Mouse (Mus musculus) forebrain, embryonic 15.5 days (tissue): ENCODE data around the gene Cnot3. TPM values are rescaled to one million over a fixed set of nuclear protein-coding genes. Genes with fewer than 3 reads are reported as not detected.
"Not testable (repeated sequence)": the region's sequence is repeated elsewhere in the genome, so short reads cannot be mapped to it uniquely, and the experiment has no call there.

ENCODE experiments used
- ATAC-seq: fragments of 200-750 bp; cut with Nextera tagmentation; replicated peaks from 2 replicates; pipeline ENCODE4 v1.8.0; 2017; ENCODE audit warnings: mild to moderate bottlenecking, moderate TSS enrichment, moderate library complexity
- H3K27ac ChIP-seq: fragments of 300-500 bp; sonication (generic); replicated peaks from 2 replicates; pipeline ENCODE4 v1.5.1; 2015; ENCODE audit warnings: mild to moderate bottlenecking, inconsistent platforms
- H3K27me3 ChIP-seq: fragments of 300-500 bp; sonication (generic); 2 replicates; pipeline ENCODE4 v1.6.1; 2015; ENCODE audit warnings: inconsistent platforms
- H3K36me3 ChIP-seq: fragments of 300-500 bp; sonication (generic); 2 replicates; pipeline ENCODE4 v1.6.1; 2015; ENCODE audit warnings: mild to moderate bottlenecking, inconsistent platforms
- H3K4me1 ChIP-seq: fragments of 300-500 bp; sonication (generic); 2 replicates; pipeline ENCODE4 v1.6.1; 2015; ENCODE audit warnings: inconsistent platforms
- H3K4me2 ChIP-seq: fragments of 300-500 bp; sonication (generic); replicated peaks from 2 replicates; pipeline ENCODE4 v1.6.1; 2015; ENCODE audit warnings: mild to moderate bottlenecking, inconsistent platforms
- H3K4me3 ChIP-seq: fragments of 300-500 bp; sonication (generic); 2 replicates; pipeline ENCODE4 v1.5.1; 2015; ENCODE audit warnings: mild to moderate bottlenecking, inconsistent platforms
- H3K9ac ChIP-seq: fragments of 300-500 bp; sonication (generic); replicated peaks from 2 replicates; pipeline ENCODE4 v1.6.1; 2015; ENCODE audit warnings: mild to moderate bottlenecking, inconsistent platforms
- H3K9me3 ChIP-seq: fragments of 300-500 bp; sonication (generic); 2 replicates; pipeline ENCODE4 v1.6.1; 2016; ENCODE audit warnings: inconsistent platforms
- WGBS: fragments of 180-500 bp; shearing (Covaris S2); methylation state at CpG from one replicate; pipeline ENCODE4 v1.1.7; 2015; ENCODE audit warnings: mixed read lengths; 5-methylcytosine and 5-hydroxymethylcytosine counted together
- polyA plus RNA-seq: library from polyadenylated mRNA; unstranded; fragments of >200 nt; fragmentation: Nextera tagmentation; extraction: Ambion mirVana; gene quantifications from 2 replicates; pipeline ENCODE4 v1.2.1, GENCODE M21; 2015

Gene Cnot3
- 49.5 and 51.7 TPM in 2 replicates for polyA plus RNA-seq

DNA sequence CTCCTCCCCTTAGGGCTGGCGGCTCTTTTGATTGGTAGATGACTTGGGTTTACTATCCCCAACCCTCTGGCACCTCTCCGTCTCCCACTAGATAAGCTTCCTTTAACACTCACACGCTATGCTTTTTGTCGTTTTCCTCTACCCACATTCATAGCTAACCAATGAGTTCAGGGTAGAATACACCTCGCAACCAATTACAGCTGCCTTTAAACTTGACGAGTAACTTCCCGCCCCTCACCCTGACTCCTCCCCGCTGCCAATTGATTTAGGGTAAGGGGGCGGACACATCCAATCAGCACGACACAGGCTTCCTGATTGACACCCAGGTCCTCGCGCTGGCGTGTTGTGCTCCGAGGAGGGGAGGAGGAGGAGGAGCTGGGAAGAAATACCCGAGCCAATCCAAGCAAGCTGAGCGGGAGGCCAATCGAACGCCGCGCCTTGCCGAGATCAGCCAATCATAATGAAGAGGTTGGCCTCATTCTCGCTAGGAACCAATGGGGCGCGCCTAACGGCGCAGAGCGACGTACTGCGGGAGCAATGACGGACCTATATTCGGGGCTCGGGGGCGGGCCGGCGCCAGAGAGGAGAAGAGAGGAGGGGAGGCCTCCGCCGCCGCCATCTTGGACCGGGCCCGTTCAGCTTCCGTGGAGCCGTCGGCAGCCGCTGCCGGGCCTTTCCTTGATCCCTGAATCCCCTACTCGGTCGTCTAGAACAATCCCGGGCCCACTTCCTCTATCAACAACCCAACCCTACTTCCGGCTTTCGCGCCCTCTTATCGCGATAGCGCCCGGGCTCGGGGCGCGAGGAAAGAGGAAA, at the start of gene Cnot3:
TSS of gene Cnot3 (plus strand) at position 597 of the 816 bp plus-strand sequence.
- H3K4me1 ChIP-seq = peaks cover 40% of the 10 kb centered on the region
- peak within 1 kb of the TSS; percentile 74 for H3K4me3 ChIP-seq
- H3K9ac ChIP-seq = peak within 1 kb of the TSS; percentile 93
- H3K27me3 ChIP-seq = no peaks in the 10 kb centered on the region
- peak within 1 kb of the TSS; percentile 98 for H3K27ac ChIP-seq
- peak within 1 kb of the TSS; percentile 76 for H3K4me2 ChIP-seq
- H3K9me3 ChIP-seq = no peaks in the 10 kb centered on the region
- H3K36me3 ChIP-seq = peaks cover 18% of the 10 kb centered on the region
- WGBS = under 1% methylated on average over 58 of the region's 58 CpGs
- peak; percentile 98 for ATAC-seq

GRCm38 (mm10) chr7:3597755-3598154, 47.3 kb upstream of the Cnot3 start:
- H3K9me3 ChIP-seq, H3K9ac ChIP-seq, H3K4me2 ChIP-seq, H3K27ac ChIP-seq, H3K36me3 ChIP-seq, H3K4me1 ChIP-seq, H3K4me3 ChIP-seq, ATAC-seq, H3K27me3 ChIP-seq: not testable (repeated sequence)
- WGBS = 63% methylated on average over 1 of the region's 1 CpGs

DNA sequence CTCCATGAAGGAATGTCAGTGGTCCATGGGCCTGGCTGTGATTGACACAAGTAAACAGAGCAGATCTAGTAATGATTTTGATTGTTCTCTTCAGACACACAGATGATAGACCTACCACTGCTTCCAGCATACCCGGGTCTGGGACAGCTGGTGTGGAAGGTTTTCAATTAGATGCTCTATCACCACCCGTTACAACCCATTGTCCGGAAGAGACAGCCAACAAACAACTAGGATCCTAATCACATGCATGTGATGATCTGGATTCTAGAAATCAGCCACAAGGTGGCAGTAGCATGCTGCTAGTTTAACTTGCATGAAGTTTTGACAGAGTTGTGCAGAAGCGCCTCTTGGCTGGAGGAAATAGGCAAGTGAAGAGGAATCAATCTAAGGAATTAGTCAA, 43.9 kb upstream of the Cnot3 start:
- 9% methylated on average over 4 of the region's 4 CpGs for WGBS
- Histone ChIP-seq H3K4me2 (no peak overlapping the region), H3K9ac (0 out of 2 replicates have a peak overlapping the region, but pooled peaks have one; percentile 8), H3K36me3 (no peaks in the 10 kb centered on the region), H3K27ac (no peak overlapping the region), H3K9me3 (no peaks in the 10 kb centered on the region), H3K27me3 (no peaks in the 10 kb centered on the region), H3K4me3 (no peak overlapping the region), H3K4me1 (peaks cover 2% of the 10 kb centered on the region; the same call in 1 of the 2 replicates)
- ATAC-seq = peak; percentile 43

DNA sequence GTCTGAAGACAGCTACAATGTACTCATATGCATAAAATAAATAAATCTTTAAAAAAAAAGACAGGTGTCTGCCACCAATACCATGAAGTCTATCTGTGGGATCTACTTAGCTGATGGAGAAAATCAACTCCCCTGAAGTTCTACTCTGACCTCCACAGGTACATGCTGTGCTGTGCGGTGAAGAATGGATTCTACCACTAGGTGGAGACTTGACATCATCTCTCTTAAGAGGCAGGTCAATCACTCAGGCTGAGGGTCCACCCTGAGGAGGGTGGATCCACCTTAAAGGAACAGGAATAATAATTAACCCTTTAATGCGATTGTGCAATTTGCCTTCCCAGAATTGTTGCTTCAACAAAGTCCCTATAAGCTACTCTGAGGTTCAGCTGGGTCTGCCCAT, 38.3 kb upstream of the Cnot3 start:
- Histone ChIP-seq H3K9ac (no peak overlapping the region), H3K36me3 (no peaks in the 10 kb centered on the region), H3K4me2 (no peak overlapping the region), H3K27me3 (no peaks in the 10 kb centered on the region), H3K4me1 (no peaks in the 10 kb centered on the region), H3K9me3 (no peaks in the 10 kb centered on the region), H3K27ac (no peak overlapping the region), H3K4me3 (no peak overlapping the region)
- ATAC-seq = 0 out of 2 replicates have a peak, but pooled peaks have one; percentile 43
- WGBS = 31% methylated on average over 2 of the region's 2 CpGs

DNA sequence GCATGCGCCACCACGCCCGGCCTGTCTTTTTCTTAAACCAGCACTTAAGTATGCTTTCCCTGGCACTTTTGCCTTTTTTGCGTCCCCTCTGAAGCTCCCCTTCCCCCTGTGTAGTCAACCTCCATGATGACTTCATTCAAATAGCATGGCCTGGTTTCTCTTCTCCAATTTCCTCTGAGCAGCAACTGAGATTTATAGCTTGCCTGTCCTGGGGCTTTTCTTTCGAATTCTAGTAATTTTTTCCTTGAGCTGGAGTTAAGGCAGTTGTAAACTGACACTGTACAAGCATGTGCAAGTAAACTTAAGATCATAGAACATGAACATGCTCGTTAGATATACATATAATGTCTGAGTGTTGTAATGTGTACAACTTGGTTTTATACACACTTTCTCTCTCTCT, 37.7 kb upstream of the Cnot3 start:
- no peak overlapping the region for H3K9ac ChIP-seq
- no peaks in the 10 kb centered on the region for H3K4me1 ChIP-seq
- ATAC-seq = no peak
- H3K27ac ChIP-seq = no peak overlapping the region
- no peak overlapping the region for H3K4me3 ChIP-seq
- H3K9me3 ChIP-seq = no peaks in the 10 kb centered on the region
- WGBS = 89% methylated on average over 6 of the region's 6 CpGs
- H3K27me3 ChIP-seq = no peaks in the 10 kb centered on the region
- H3K4me2 ChIP-seq = no peak overlapping the region
- no peaks in the 10 kb centered on the region for H3K36me3 ChIP-seq

DNA sequence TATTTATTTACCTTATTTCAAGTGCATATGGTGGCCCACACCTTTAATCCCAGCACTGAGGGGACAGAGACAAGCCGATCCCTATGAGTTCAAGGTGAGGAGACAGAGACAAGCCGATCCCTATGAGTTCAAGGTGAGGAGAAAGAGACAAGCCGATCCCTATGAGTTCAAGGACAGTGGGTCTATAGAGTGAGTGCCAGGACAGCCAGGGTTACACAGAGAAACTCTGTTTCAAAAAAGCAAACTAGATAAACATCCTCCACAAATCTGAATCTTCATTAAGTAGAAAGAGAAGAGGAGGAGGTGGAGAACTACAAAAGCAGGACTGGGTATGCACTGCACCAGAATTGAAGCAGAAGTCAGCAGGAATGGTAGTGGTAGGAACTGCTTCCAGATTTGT, 36.4 kb upstream of the Cnot3 start:
- Histone ChIP-seq H3K9me3 (no peaks in the 10 kb centered on the region), H3K27ac (no peak overlapping the region), H3K27me3 (no peaks in the 10 kb centered on the region), H3K36me3 (no peaks in the 10 kb centered on the region), H3K4me3 (no peak overlapping the region), H3K4me2 (no peak overlapping the region), H3K4me1 (no peaks in the 10 kb centered on the region), H3K9ac (no peak overlapping the region)
- ATAC-seq = no peak
- 98% methylated on average over 3 of the region's 3 CpGs for WGBS

- H3K36me3 ChIP-seq = no peaks in the 10 kb centered on the region
- H3K4me3 ChIP-seq = no peak overlapping the region
- H3K9me3 ChIP-seq = no peaks in the 10 kb centered on the region
- WGBS = 66% methylated on average over 3 of the region's 3 CpGs
- H3K27ac ChIP-seq = no peak overlapping the region
- no peaks in the 10 kb centered on the region for H3K4me1 ChIP-seq
- H3K9ac ChIP-seq = no peak overlapping the region
- no peak overlapping the region for H3K4me2 ChIP-seq
- H3K27me3 ChIP-seq = no peaks in the 10 kb centered on the region
- no peak for ATAC-seq
Measured at GRCm38 (mm10) chr7:3609082-3609481, 36.0 kb upstream of the Cnot3 start.

GRCm38 (mm10) chr7:3610437-3610836, 34.6 kb upstream of the Cnot3 start:
- no peak overlapping the region for H3K4me3 ChIP-seq
- no peaks in the 10 kb centered on the region for H3K27me3 ChIP-seq
- no peaks in the 10 kb centered on the region for H3K4me1 ChIP-seq
- H3K4me2 ChIP-seq = no peak overlapping the region
- no peak overlapping the region for H3K27ac ChIP-seq
- no peaks in the 10 kb centered on the region for H3K9me3 ChIP-seq
- H3K9ac ChIP-seq = no peak overlapping the region
- no peak for ATAC-seq
- 87% methylated on average over 3 of the region's 3 CpGs for WGBS
- no peaks in the 10 kb centered on the region for H3K36me3 ChIP-seq

GRCm38 (mm10) chr7:3611006-3611405, 34.1 kb upstream of the Cnot3 start:
- Histone ChIP-seq H3K9ac (no peak overlapping the region), H3K4me2 (no peak overlapping the region), H3K9me3 (no peaks in the 10 kb centered on the region), H3K36me3 (no peaks in the 10 kb centered on the region), H3K27ac (no peak overlapping the region), H3K27me3 (no peaks in the 10 kb centered on the region), H3K4me3 (no peak overlapping the region), H3K4me1 (no peaks in the 10 kb centered on the region)
- 92% methylated on average over 13 of the region's 13 CpGs for WGBS
- no peak for ATAC-seq

GRCm38 (mm10) chr7:3614021-3614420, 31.0 kb upstream of the Cnot3 start:
- Histone ChIP-seq H3K4me2 (no peak overlapping the region), H3K36me3 (no peaks in the 10 kb centered on the region), H3K4me3 (no peak overlapping the region), H3K9ac (no peak overlapping the region), H3K9me3 (no peaks in the 10 kb centered on the region), H3K27me3 (no peaks in the 10 kb centered on the region), H3K27ac (no peak overlapping the region), H3K4me1 (peaks cover 14% of the 10 kb centered on the region)
- no peak for ATAC-seq
- WGBS = 80% methylated on average over 3 of the region's 3 CpGs

DNA sequence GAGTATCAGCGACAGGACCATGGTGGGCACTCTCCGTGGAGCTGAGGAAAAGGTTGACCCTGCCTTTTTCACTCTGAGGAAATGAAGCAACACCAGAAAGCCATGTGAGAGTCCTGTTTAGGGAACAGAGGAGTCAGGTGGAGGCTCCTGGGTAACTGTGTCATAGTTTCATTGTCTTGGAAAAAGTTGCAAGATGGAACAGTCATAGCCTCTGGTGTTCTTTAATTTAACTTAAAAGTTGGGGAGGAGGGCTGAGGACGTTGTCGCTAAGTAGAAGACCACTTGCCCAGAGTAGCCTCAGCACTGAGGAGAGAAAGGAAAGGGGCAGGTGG, 29.0 kb upstream of the Cnot3 start, which contains the start of gene Oscar:
TSS of gene Oscar (minus strand) at position 101 of the 332 bp plus-strand sequence.
- WGBS = 74% methylated on average over 4 of the region's 4 CpGs
- H3K9ac ChIP-seq = no peak within 1 kb of the TSS
- peak within 1 kb of the TSS; percentile 50 for H3K27ac ChIP-seq
- H3K4me1 ChIP-seq = peaks cover 14% of the 10 kb centered on the region
- H3K27me3 ChIP-seq = no peaks in the 10 kb centered on the region
- no peaks in the 10 kb centered on the region for H3K9me3 ChIP-seq
- H3K4me2 ChIP-seq = peak within 1 kb of the TSS; percentile 73
- H3K4me3 ChIP-seq = peak within 1 kb of the TSS; percentile 62
- H3K36me3 ChIP-seq = peaks cover 13% of the 10 kb centered on the region
- ATAC-seq = no peak

DNA sequence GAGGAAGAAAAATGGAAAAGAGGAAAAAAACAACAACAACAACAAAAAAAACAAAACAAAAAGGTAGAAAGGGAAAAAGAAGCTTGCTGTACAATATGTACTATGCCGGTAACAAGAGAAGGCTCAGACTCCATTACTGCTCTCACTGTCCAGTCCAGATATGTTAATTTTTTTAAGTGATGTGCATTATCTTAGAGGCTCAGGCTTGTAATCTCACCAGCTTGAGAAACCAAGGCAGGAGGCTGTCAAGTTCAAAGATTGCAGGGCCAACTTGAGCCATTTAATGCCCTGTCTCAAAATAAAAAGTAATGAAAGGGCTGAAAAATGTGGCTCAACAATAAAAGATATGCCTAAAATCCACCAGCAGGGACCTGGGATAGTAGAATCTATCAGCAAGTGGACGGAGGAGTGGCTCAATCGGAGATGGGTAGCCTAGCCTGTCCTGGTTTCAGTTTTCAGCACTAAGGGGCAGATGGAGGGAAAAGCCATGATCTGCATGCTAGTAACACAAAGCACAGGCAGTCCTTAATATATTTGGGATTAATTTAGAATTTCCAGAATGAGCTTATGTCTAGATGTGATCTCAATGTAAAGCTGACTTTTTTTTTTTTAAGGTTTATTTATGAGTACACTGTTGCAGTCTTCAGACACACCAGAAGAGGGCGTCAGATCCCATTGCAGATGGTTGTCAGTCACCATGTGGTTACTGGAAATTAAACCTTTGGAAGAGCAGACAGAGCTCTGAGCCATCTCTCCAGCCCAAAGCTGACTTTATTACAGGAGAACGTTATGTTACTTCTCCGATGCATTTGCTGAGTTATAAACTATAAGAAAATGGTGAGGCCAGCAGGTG, 28.5 kb upstream of the Cnot3 start:
- peak; percentile 42 for ATAC-seq
- H3K27ac ChIP-seq = peak overlapping the region; percentile 50
- H3K4me3 ChIP-seq = peak overlapping the region; percentile 62
- H3K27me3 ChIP-seq = no peaks in the 10 kb centered on the region
- H3K4me2 ChIP-seq = peak overlapping the region; percentile 73
- H3K9ac ChIP-seq = no peak overlapping the region
- H3K4me1 ChIP-seq = peaks cover 14% of the 10 kb centered on the region
- no peaks in the 10 kb centered on the region for H3K9me3 ChIP-seq
- peaks cover 13% of the 10 kb centered on the region for H3K36me3 ChIP-seq
- WGBS = 40% methylated on average over 6 of the region's 6 CpGs
